Mouse (Mus musculus) liver, embryonic 16.5 days (tissue): ENCODE measurements around the gene 9530068E07Rik. TPM values are rescaled to one million over a fixed set of nuclear protein-coding genes. Genes with fewer than 3 reads are reported as not detected.
A peak's percentile ranks its signal among the peaks of the same experiment; 100 is the strongest.

ENCODE experiments used
- ATAC-seq: fragments of 200-750 bp; cut with Nextera tagmentation; 2 replicates; pipeline ENCODE4 v1.8.0; 2017; ENCODE audit warnings: low read depth, mild to moderate bottlenecking, moderate number of reproducible peaks, moderate library complexity
- H3K27ac ChIP-seq: fragments of 300-500 bp; sonication (generic); 2 replicates; pipeline ENCODE4 v1.5.1; 2014; ENCODE audit warnings: mild to moderate bottlenecking, low read length
- H3K27me3 ChIP-seq: fragments of 300-500 bp; sonication (generic); 2 replicates; pipeline ENCODE4 v1.6.1; 2014; ENCODE audit warnings: low read depth, low read length, mixed read lengths; ENCODE audit not compliant: control insufficient read depth, insufficient read depth
- H3K36me3 ChIP-seq: fragments of 300-500 bp; sonication (generic); 2 replicates; pipeline ENCODE4 v1.6.1; 2014; ENCODE audit warnings: mild to moderate bottlenecking; ENCODE audit not compliant: control insufficient read depth, insufficient read depth
- H3K4me1 ChIP-seq: fragments of 300-500 bp; sonication (generic); 2 replicates; pipeline ENCODE4 v1.6.1; 2014; ENCODE audit warnings: low read depth, low read length, mixed read lengths; ENCODE audit not compliant: control insufficient read depth
- H3K4me2 ChIP-seq: fragments of 300-500 bp; sonication (generic); 2 replicates; pipeline ENCODE4 v1.6.1; 2014; ENCODE audit warnings: low read depth, low read length, mixed read lengths
- H3K4me3 ChIP-seq: fragments of 300-500 bp; sonication (generic); 2 replicates; pipeline ENCODE4 v1.5.1; 2014; ENCODE audit warnings: low read depth, mild to moderate bottlenecking, low read length
- H3K9ac ChIP-seq: fragments of 300-500 bp; sonication (generic); 2 replicates; pipeline ENCODE4 v1.6.1; 2014; ENCODE audit warnings: low read depth, low read length
- H3K9me3 ChIP-seq: fragments of 300-500 bp; sonication (generic); replicated peaks from 2 replicates; pipeline ENCODE4 v1.6.1; 2016; ENCODE audit warnings: low read length; ENCODE audit not compliant: control insufficient read depth
- WGBS: fragments of 180-500 bp; shearing (Covaris S2); extraction: QIAGEN DNeasy Blood & Tissue Kit; methylation state at CpG from one replicate; pipeline ENCODE4 v1.1.7; 2014; ENCODE audit not compliant: insufficient replicate concordance; 5-methylcytosine and 5-hydroxymethylcytosine counted together
- polyA plus RNA-seq: library from polyadenylated mRNA; unstranded; fragments of >200 nt; fragmentation: Nextera tagmentation; extraction: Ambion mirVana; gene quantifications from 2 replicates; pipeline ENCODE4 v1.2.1, GENCODE M21; 2015

Gene 9530068E07Rik
- polyA plus RNA-seq, 1 experiment from 2014 or later, result 54.6 TPM

DNA sequence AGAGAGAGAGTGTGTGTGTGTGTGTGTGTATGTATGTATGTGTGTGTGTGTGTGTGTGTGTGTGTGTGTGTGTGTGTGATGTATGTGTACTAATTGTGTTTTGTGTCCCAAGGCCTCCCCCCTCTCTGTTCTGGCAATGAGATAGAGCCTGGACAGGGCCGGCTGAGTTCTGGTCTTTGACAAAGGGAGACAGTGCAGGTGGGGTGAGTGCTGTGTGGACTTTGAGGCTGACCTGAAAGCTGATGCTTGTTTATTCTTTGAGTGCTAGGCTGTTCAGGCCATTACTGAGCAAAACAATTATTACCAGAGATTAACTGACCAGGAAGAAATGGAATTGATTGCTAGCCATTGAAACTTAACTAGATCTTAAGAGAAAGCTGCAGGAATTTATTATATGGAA, 6.3 kb downstream of the 9530068E07Rik start:
- no peak overlapping the region for H3K4me2 ChIP-seq
- H3K4me3 ChIP-seq, result no peak overlapping the region
- 58% methylated on average over 1 of the region's 1 CpGs for WGBS
- no peak overlapping the region; the same call in 1 of the 2 replicates for H3K27ac ChIP-seq
- peak; percentile 67 for ATAC-seq
- H3K27me3 ChIP-seq, result no peaks in the 10 kb centered on the region
- peaks cover 13% of the 10 kb centered on the region for H3K4me1 ChIP-seq
- no peak overlapping the region for H3K9ac ChIP-seq
- H3K36me3 ChIP-seq, result peaks cover 13% of the 10 kb centered on the region
- H3K9me3 ChIP-seq, result no peaks in the 10 kb centered on the region

DNA sequence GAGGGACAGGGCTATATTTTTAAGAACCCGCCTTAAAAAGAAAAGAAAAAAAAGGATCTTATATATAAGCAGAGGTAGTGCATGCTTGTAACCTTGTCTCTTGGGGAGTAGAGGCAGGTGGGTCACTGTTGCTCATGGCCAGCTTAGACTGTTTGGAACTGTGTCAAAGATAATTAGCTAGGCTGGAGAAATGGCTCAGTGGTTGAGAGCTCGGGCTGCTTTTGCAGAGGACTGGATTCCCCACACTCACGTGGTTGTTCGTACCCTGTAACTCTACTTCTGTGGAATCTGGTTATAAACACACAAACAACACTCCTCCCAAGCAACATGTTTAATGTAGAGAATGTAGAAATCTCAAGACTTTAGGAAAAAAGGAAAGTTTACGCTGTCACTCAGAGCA, 8.0 kb downstream of the 9530068E07Rik start:
- H3K4me2 ChIP-seq, result no peak overlapping the region
- peaks cover 20% of the 10 kb centered on the region for H3K36me3 ChIP-seq
- no peak overlapping the region for H3K27ac ChIP-seq
- H3K4me1 ChIP-seq, result peaks cover 9% of the 10 kb centered on the region
- H3K9ac ChIP-seq, result no peak overlapping the region
- no peaks in the 10 kb centered on the region for H3K27me3 ChIP-seq
- H3K9me3 ChIP-seq, result no peaks in the 10 kb centered on the region
- 76% methylated on average over 5 of the region's 5 CpGs for WGBS
- ATAC-seq, result no peak
- H3K4me3 ChIP-seq, result no peak overlapping the region

DNA sequence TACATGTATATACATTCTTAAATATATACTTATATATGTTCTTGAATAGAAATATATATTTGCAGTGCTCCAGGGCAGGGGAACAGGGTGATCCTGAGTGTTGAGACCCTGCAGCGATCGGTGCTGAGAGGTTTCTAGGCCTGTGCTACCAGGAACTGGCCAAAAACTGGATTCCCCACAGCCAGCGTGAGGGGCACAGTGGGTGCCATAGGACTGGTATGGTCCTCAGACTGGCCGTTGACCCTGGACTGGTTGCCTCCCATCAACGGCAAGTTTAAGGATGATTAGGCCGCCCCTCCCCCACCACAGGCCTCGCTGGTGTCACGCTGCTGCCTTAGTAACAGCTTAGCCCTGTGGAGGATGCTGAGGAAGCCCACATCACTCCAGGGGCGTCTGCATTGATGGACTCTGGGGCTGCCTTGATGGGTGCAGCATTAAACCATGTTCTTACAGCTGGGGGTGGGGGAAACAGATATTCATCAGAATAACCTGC, 9.0 kb downstream of the 9530068E07Rik start:
- H3K36me3 ChIP-seq, result peaks cover 20% of the 10 kb centered on the region
- H3K27me3 ChIP-seq, result no peaks in the 10 kb centered on the region
- no peak overlapping the region for H3K4me3 ChIP-seq
- 69% methylated on average over 9 of the region's 9 CpGs for WGBS
- no peak overlapping the region for H3K4me2 ChIP-seq
- no peak for ATAC-seq
- H3K9me3 ChIP-seq, result no peaks in the 10 kb centered on the region
- peaks cover 6% of the 10 kb centered on the region for H3K4me1 ChIP-seq
- H3K27ac ChIP-seq, result no peak overlapping the region
- H3K9ac ChIP-seq, result no peak overlapping the region

DNA sequence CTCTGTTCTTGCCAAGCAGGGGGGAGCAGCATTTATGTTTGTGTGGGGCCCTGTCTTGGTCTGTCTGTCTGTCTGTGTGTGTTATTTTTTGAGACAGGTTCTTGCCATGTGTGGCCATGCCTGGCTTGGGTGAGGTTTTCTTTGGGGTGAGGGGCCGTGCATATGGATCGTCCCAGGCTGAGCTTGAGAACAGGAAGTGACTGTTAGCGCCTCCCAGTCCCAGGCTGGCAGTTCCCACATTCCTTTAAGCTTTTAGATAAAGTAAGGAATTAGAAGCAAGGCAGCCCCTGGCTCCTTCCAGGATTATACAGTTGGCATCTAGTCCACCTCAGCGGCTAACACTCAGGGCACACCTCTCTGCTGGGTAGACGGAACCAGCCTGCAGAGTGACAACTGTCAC, 13.1 kb downstream of the 9530068E07Rik start:
- no peak overlapping the region for H3K27ac ChIP-seq
- no peaks in the 10 kb centered on the region for H3K9me3 ChIP-seq
- ATAC-seq, result no peak
- H3K27me3 ChIP-seq, result no peaks in the 10 kb centered on the region
- peaks cover 14% of the 10 kb centered on the region for H3K36me3 ChIP-seq
- no peak overlapping the region for H3K4me3 ChIP-seq
- H3K4me2 ChIP-seq, result no peak overlapping the region
- H3K9ac ChIP-seq, result no peak overlapping the region
- WGBS, result 54% methylated on average over 5 of the region's 5 CpGs
- no peaks in the 10 kb centered on the region for H3K4me1 ChIP-seq

DNA sequence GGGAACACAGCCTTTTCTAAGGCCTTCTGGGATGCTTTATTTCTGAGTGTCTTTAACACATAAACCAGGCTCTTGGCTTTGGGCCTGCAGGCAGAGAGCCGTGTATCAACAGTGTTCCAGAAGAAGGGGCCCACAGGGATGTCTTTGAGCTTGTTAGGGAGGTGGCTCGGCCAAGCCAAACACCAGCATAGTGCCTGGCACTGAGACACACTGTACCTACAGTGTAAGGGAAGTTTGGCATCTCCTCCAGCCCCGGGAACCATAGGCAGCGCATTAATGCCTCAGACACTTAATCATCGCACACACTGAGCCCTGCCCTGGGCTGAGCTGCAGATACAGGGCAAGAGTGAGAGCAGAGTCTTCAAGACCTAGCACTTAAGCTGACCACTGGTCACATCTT, 22.1 kb downstream of the 9530068E07Rik start:
- Histone ChIP-seq H3K4me3 (no peak overlapping the region), H3K36me3 (no peaks in the 10 kb centered on the region), H3K4me1 (no peaks in the 10 kb centered on the region), H3K27me3 (no peaks in the 10 kb centered on the region; the same call in 1 of the 2 replicates), H3K9me3 (no peaks in the 10 kb centered on the region), H3K27ac (no peak overlapping the region), H3K4me2 (no peak overlapping the region), H3K9ac (no peak overlapping the region)
- WGBS, result 72% methylated on average over 5 of the region's 5 CpGs
- no peak for ATAC-seq

DNA sequence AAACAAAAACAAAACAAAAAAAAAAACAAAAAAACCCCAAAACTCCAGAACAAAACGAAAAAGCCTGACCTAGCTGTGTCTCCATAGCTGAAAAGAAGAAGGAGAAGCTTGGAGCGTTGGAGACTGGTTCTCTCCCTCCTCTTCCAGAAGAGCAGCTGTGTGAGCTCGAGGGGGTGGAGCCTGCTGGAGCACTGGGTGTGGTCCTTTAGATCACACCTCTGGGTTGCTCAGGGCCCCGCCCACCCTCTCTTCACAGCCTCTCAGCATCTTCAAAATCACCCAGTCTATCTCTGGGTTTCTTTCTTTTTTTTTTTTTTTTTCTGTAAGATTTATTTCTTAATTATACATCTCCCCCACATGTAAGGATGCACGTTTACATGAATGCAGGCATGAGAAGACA, 23.0 kb downstream of the 9530068E07Rik start:
- no peak overlapping the region for H3K9ac ChIP-seq
- WGBS, result 28% methylated on average over 5 of the region's 5 CpGs
- no peaks in the 10 kb centered on the region for H3K36me3 ChIP-seq
- H3K27me3 ChIP-seq, result no peaks in the 10 kb centered on the region; the same call in 1 of the 2 replicates
- H3K9me3 ChIP-seq, result no peaks in the 10 kb centered on the region
- H3K4me3 ChIP-seq, result no peak overlapping the region
- H3K4me2 ChIP-seq, result no peak overlapping the region
- no peak for ATAC-seq
- H3K27ac ChIP-seq, result no peak overlapping the region
- no peaks in the 10 kb centered on the region for H3K4me1 ChIP-seq

DNA sequence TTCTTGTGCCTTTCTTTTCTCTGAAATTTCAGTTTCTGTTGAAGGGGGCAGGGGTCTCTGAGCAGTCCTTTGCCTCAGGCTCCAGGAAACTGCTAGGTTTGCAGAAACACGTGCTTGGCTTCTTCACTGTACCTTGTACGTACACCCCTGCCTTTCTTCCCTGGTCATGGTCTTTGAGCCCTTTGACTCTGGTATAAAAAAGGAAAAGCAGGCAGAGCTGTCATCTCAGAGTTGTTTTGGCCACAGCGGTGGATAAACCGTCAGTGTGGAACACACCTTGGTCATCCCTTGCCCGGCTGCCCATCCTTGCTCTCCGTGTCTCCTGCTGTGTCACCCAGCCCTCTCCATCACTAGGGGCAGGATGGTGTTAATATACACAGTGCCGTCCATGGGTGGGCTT, 23.6 kb downstream of the 9530068E07Rik start:
- WGBS, result 68% methylated on average over 7 of the region's 7 CpGs
- no peak overlapping the region for H3K4me2 ChIP-seq

DNA sequence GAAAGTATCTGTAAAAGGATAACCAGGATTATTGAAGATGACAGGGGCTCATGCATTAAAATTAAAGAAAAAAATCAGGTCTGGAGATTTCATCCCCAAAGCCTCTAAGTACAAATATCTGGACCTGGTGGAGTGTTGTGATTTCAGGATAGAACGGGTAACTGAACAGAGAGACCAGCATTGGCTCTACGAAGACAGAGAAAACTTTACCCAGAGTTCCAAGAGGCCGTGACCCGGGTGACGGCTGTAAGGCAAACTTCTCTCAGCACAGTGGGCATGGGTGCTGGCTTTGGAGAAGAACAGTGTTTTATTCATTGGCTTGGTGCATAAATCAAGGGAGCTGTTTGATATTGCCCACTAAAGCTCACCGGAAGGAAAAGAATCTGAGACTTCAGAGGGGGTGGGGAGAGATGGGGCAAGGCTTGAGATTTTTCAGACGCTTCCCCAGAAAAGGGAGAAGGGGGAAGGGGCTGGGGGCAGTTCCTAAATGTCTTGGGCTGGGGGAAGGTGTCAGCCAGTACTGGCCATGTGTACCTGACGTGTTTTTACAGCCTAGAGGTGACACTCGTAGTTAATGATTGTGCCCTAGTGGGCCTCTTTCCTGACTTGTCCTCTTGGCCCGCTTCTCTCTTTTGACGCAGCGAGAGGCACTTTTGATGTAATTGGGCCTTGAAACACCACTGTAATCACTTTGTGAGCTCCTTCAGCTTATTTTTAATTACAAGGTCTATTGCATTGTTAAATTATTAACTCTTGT, 24.2 kb downstream of the 9530068E07Rik start:
- ATAC-seq, result no peak
- Histone ChIP-seq H3K4me2 (no peak overlapping the region), H3K36me3 (no peaks in the 10 kb centered on the region), H3K27ac (no peak overlapping the region), H3K4me3 (no peak overlapping the region), H3K9ac (no peak overlapping the region), H3K9me3 (no peaks in the 10 kb centered on the region), H3K27me3 (no peaks in the 10 kb centered on the region; the same call in 1 of the 2 replicates), H3K4me1 (no peaks in the 10 kb centered on the region)
- 65% methylated on average over 12 of the region's 12 CpGs for WGBS

More for the DNA sequence above, 23.6 kb downstream of the 9530068E07Rik start:
- Histone ChIP-seq H3K9ac (no peak overlapping the region), H3K27me3 (no peaks in the 10 kb centered on the region; the same call in 1 of the 2 replicates), H3K27ac (no peak overlapping the region), H3K9me3 (no peaks in the 10 kb centered on the region), H3K4me1 (no peaks in the 10 kb centered on the region), H3K4me3 (no peak overlapping the region), H3K36me3 (no peaks in the 10 kb centered on the region)
- no peak for ATAC-seq

DNA sequence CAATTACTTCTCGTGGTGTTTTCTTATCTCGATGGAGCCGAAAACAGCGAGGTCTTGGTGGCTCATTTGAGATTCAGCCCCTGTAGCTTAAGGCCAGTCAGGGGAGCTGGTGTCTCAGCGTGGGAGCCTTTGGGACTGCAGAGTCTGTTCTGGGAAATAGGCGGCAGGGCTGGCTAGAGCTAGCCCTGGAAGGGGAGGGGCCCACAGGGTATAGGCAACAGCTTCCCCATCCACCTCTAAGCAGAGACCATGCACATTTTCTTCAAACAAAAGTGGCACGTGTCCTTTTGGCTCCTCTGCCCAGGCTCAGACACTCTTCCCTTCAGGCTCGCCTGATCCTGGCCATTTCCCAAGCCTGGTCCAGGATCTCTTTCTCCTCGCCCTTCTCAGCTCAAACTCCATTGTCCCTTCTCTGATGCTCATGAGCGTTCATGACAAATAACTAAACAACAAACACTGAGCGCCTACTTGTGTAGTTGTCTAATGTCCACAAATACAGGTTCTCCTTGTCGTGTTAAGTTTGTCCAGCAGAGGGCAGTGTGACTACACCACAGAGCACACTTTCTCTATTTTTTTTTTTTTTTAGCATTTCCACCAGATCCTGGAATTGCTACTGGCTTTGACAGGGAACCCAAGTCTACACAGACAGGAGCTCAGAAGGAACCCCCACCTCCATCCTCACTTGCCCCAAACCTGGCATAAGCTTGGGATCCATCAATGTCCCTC, 25.0 kb downstream of the 9530068E07Rik start:
- Histone ChIP-seq H3K4me3 (no peak overlapping the region), H3K27ac (no peak overlapping the region), H3K4me2 (no peak overlapping the region), H3K36me3 (no peaks in the 10 kb centered on the region), H3K9me3 (no peaks in the 10 kb centered on the region), H3K4me1 (no peaks in the 10 kb centered on the region), H3K9ac (no peak overlapping the region), H3K27me3 (no peaks in the 10 kb centered on the region; the same call in 1 of the 2 replicates)
- no peak for ATAC-seq
- 27% methylated on average over 12 of the region's 12 CpGs for WGBS
